Mouse (Mus musculus): Measurements from ENCODE around the gene AY074887.

DNA sequence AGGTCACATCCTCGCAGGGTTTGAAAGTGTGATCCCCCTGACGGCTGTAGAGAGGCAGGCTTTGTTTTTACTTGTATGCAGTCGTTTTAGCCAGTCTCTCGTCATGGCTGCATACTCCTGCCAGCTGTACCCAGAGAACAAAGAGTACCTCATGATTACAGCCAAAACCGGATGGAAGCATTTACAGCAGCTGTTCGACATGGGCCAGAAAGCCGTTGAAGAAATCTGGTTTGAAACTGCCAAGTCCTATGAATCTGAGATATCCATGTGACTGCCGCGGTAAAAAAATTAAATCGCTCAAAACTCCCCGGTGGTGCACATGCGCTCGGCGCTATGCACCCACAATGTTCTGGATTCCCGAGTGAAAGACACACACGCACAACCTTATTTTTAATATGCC is 4.5 kb downstream of the AY074887 start:
- TF ChIP-seq POLR2A (IDR thresholded peaks at IDR 0.05; ENCODE audit: low read depth, low read length) (no peak), CTCF (IDR thresholded peaks at IDR 0.05; ENCODE audit: borderline replicate concordance, insufficient read depth, low read length) (no peak)

Data from embryonic fibroblast, embryonic 13.5 days (primary cell).